Mouse (Mus musculus): ENCODE measurements around the gene Rem1. TPM values are rescaled to one million over a fixed set of nuclear protein-coding genes. Genes with fewer than 3 reads are reported as not detected.

The Rem1 gene
- polyA plus RNA-seq, 1 experiment from 2014 or later, result 13.2 TPM

- no peak overlapping the region for H3K9ac ChIP-seq (ENCODE audit: low read length)
- H3K4me3 ChIP-seq (ENCODE audit: control insufficient read depth in 1 of 2, insufficient read depth in 1 of 2, low read depth in 1 of 2, low read length in 2 of 2), result no peak overlapping the region
- no peaks in the 10 kb centered on the region for H3K27me3 ChIP-seq (ENCODE audit: control insufficient read depth, insufficient read depth, low read length)
- no peaks in the 10 kb centered on the region for H3K36me3 ChIP-seq (ENCODE audit: control insufficient read depth, insufficient read depth, low read length)
- no peaks in the 10 kb centered on the region for H3K9me3 ChIP-seq (ENCODE audit: control insufficient read depth, low read length)
- H3K4me1 ChIP-seq (ENCODE audit: control insufficient read depth in 2 of 2, insufficient read depth in 2 of 2, low read length in 2 of 2), result no peaks in the 10 kb centered on the region
- WGBS, result 75% methylated on average over 6 of the region's 6 CpGs
- H3K4me2 ChIP-seq (ENCODE audit: low read length), result no peak overlapping the region
- no peak for ATAC-seq (ENCODE audit: insufficient number of reproducible peaks, insufficient read depth, low FRiP score, low read depth)
- H3K27ac ChIP-seq (replicated peaks in 1 of 2; ENCODE audit: control insufficient read depth in 1 of 2, insufficient read depth in 1 of 2, low read depth in 2 of 2, low read length in 2 of 2), result no peak overlapping the region
These were observed 26.7 kb upstream of the Rem1 start for GRCm38 (mm10) chr2:152600076-152600475.

DNA sequence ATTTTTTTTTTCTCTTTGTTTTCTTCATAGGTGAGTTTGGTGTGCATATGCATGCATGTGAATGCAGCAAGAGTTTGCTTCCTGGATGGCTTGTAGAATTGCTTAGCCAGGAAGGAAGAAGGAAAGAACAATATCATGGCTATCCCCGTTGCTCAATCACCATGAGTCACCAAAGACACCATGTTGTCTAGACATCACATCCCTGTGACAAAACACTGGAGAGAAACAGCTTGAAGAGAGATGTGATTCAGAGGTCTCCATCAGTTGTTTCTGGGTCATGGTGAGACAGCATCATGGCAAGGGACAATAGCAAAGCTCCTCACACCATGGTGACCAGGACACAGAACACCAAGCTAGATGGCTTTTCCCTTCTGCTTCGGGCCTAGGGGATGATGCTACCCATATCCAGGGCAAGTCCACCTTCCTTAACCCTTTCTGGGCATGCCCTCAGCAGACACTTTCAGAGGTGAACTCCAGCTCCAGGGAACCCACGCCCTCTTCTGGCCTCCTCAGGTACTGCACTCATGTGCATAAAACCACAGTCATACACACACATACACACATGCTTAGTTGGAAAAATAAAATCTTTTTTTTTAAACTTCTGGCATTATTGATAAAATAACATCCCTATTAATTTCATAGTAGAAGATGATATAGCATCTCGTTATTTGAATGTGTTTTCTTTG is 25.3 kb upstream of the Rem1 start:
- Histone ChIP-seq H3K36me3 (ENCODE audit: control insufficient read depth, insufficient read depth, low read length) (no peaks in the 10 kb centered on the region), H3K9me3 (ENCODE audit: control insufficient read depth, low read length) (no peaks in the 10 kb centered on the region), H3K9ac (ENCODE audit: low read length) (no peak overlapping the region), H3K4me3 (ENCODE audit: control insufficient read depth in 1 of 2, insufficient read depth in 1 of 2, low read depth in 1 of 2, low read length in 2 of 2) (no peak overlapping the region), H3K4me2 (ENCODE audit: low read length) (no peak overlapping the region), H3K4me1 (ENCODE audit: control insufficient read depth in 2 of 2, insufficient read depth in 2 of 2, low read length in 2 of 2) (no peaks in the 10 kb centered on the region), H3K27ac (replicated peaks in 1 of 2; ENCODE audit: control insufficient read depth in 1 of 2, insufficient read depth in 1 of 2, low read depth in 2 of 2, low read length in 2 of 2) (no peak overlapping the region), H3K27me3 (ENCODE audit: control insufficient read depth, insufficient read depth, low read length) (no peaks in the 10 kb centered on the region)
- WGBS, result 72% methylated on average over 4 of the region's 4 CpGs
- no peak for ATAC-seq (ENCODE audit: insufficient number of reproducible peaks, insufficient read depth, low FRiP score, low read depth)

DNA sequence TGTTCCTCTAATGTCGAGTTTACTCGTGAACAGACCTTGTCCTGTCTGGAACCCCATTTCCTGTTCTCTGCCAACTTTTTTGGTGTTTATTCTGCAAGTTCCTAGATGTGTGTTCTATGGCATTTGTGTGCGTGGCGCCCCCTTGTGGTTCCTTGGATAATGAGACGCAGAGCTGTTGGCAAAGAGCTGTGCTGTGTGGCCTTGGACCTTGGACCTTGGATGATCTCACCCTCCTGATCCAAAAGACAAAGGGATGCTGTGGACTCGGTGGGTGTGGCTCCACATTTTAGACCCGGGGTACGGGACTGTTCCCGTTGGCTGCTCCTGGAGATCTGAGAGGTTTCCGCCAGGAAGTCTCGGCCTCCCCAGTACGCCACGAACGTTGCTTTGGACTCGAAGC is 22.7 kb upstream of the Rem1 start, which contains the start of gene Defb36:
TSS of gene Defb36 (plus strand) at position 271 of the 400 bp plus-strand sequence.
- H3K27ac ChIP-seq (replicated peaks in 1 of 2; ENCODE audit: control insufficient read depth in 1 of 2, insufficient read depth in 1 of 2, low read depth in 2 of 2, low read length in 2 of 2), result no peak within 1 kb of the TSS
- H3K9ac ChIP-seq (ENCODE audit: low read length), result no peak within 1 kb of the TSS
- 78% methylated on average over 15 of the region's 15 CpGs for WGBS
- no peak for ATAC-seq (ENCODE audit: insufficient number of reproducible peaks, insufficient read depth, low FRiP score, low read depth)
- H3K4me2 ChIP-seq (ENCODE audit: low read length), result no peak within 1 kb of the TSS
- no peaks in the 10 kb centered on the region for H3K9me3 ChIP-seq (ENCODE audit: control insufficient read depth, low read length)
- no peaks in the 10 kb centered on the region for H3K4me1 ChIP-seq (ENCODE audit: control insufficient read depth in 2 of 2, insufficient read depth in 2 of 2, low read length in 2 of 2)
- no peaks in the 10 kb centered on the region for H3K27me3 ChIP-seq (ENCODE audit: control insufficient read depth, insufficient read depth, low read length)
- no peak within 1 kb of the TSS for H3K4me3 ChIP-seq (ENCODE audit: control insufficient read depth in 1 of 2, insufficient read depth in 1 of 2, low read depth in 1 of 2, low read length in 2 of 2)
- H3K36me3 ChIP-seq (ENCODE audit: control insufficient read depth, insufficient read depth, low read length), result no peaks in the 10 kb centered on the region

GRCm38 (mm10) chr2:152607746-152608145 is 19.0 kb upstream of the Rem1 start:
- no peak overlapping the region for H3K4me2 ChIP-seq (ENCODE audit: low read length)
- H3K4me3 ChIP-seq (ENCODE audit: control insufficient read depth in 1 of 2, insufficient read depth in 1 of 2, low read depth in 1 of 2, low read length in 2 of 2), result no peak overlapping the region
- no peaks in the 10 kb centered on the region for H3K27me3 ChIP-seq (ENCODE audit: control insufficient read depth, insufficient read depth, low read length)
- no peak overlapping the region for H3K9ac ChIP-seq (ENCODE audit: low read length)
- H3K9me3 ChIP-seq (ENCODE audit: control insufficient read depth, low read length), result no peaks in the 10 kb centered on the region
- ATAC-seq (ENCODE audit: insufficient number of reproducible peaks, insufficient read depth, low FRiP score, low read depth), result no peak
- 52% methylated on average over 6 of the region's 6 CpGs for WGBS
- no peaks in the 10 kb centered on the region for H3K4me1 ChIP-seq (ENCODE audit: control insufficient read depth in 2 of 2, insufficient read depth in 2 of 2, low read length in 2 of 2)
- no peaks in the 10 kb centered on the region for H3K36me3 ChIP-seq (ENCODE audit: control insufficient read depth, insufficient read depth, low read length)
- no peak overlapping the region for H3K27ac ChIP-seq (replicated peaks in 1 of 2; ENCODE audit: control insufficient read depth in 1 of 2, insufficient read depth in 1 of 2, low read depth in 2 of 2, low read length in 2 of 2)

DNA sequence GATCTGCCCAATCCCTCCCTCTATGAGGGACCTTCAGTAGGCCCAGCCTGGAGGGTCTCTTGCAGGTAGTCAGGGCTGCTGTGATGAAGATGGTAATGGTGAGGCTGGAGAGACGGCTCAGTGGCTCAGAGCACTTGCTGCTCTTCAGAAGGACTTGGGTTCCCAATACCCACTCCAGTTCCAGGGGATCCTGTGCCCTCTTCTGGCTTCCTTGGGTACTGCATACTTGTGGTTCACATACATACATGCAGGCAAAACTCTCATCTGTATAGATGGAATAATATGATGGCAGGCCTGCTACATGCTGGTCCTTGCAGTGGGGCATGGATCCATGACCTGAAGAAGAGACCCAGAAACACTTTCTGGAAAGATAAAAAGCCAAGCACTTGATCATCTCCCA is 18.0 kb upstream of the Rem1 start:
- no peak overlapping the region for H3K4me3 ChIP-seq (ENCODE audit: control insufficient read depth in 1 of 2, insufficient read depth in 1 of 2, low read depth in 1 of 2, low read length in 2 of 2)
- H3K27ac ChIP-seq (replicated peaks in 1 of 2; ENCODE audit: control insufficient read depth in 1 of 2, insufficient read depth in 1 of 2, low read depth in 2 of 2, low read length in 2 of 2), result no peak overlapping the region
- no peak overlapping the region for H3K9ac ChIP-seq (ENCODE audit: low read length)
- no peaks in the 10 kb centered on the region for H3K9me3 ChIP-seq (ENCODE audit: control insufficient read depth, low read length)
- no peaks in the 10 kb centered on the region for H3K4me1 ChIP-seq (ENCODE audit: control insufficient read depth in 2 of 2, insufficient read depth in 2 of 2, low read length in 2 of 2)
- no peak overlapping the region for H3K4me2 ChIP-seq (ENCODE audit: low read length)
- H3K27me3 ChIP-seq (ENCODE audit: control insufficient read depth, insufficient read depth, low read length), result no peaks in the 10 kb centered on the region
- 84% methylated on average over 1 of the region's 1 CpGs for WGBS
- no peak for ATAC-seq (ENCODE audit: insufficient number of reproducible peaks, insufficient read depth, low FRiP score, low read depth)
- H3K36me3 ChIP-seq (ENCODE audit: control insufficient read depth, insufficient read depth, low read length), result no peaks in the 10 kb centered on the region

DNA sequence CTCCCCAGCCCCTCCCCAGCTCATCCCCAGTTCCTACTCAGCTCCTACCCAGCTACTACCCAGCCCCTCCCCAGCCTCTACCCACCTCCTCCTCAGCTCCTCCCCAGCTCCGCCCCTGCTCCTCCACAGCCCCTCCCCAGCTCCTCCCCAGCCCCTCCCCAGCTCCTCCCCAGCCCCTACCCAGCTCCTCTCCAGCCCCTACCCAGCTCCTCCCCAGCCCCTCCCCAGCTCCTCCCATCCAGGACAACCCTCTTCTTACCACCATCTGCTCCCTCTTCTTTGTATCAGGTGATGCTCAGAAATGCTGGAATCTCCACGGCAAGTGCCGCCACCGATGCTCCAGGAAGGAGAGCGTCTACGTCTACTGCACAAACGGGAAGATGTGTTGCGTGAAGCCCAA is 14.6 kb upstream of the Rem1 start:
- H3K27me3 ChIP-seq (ENCODE audit: control insufficient read depth, insufficient read depth, low read length), result no peaks in the 10 kb centered on the region
- no peak overlapping the region for H3K4me3 ChIP-seq (ENCODE audit: control insufficient read depth in 1 of 2, insufficient read depth in 1 of 2, low read depth in 1 of 2, low read length in 2 of 2)
- WGBS, result 35% methylated on average over 8 of the region's 8 CpGs
- no peaks in the 10 kb centered on the region for H3K4me1 ChIP-seq (ENCODE audit: control insufficient read depth in 2 of 2, insufficient read depth in 2 of 2, low read length in 2 of 2)
- H3K9ac ChIP-seq (ENCODE audit: low read length), result no peak overlapping the region
- H3K4me2 ChIP-seq (ENCODE audit: low read length), result no peak overlapping the region
- no peaks in the 10 kb centered on the region for H3K36me3 ChIP-seq (ENCODE audit: control insufficient read depth, insufficient read depth, low read length)
- H3K9me3 ChIP-seq (ENCODE audit: control insufficient read depth, low read length), result no peaks in the 10 kb centered on the region
- no peak overlapping the region for H3K27ac ChIP-seq (replicated peaks in 1 of 2; ENCODE audit: control insufficient read depth in 1 of 2, insufficient read depth in 1 of 2, low read depth in 2 of 2, low read length in 2 of 2)
- no peak for ATAC-seq (ENCODE audit: insufficient number of reproducible peaks, insufficient read depth, low FRiP score, low read depth)

DNA sequence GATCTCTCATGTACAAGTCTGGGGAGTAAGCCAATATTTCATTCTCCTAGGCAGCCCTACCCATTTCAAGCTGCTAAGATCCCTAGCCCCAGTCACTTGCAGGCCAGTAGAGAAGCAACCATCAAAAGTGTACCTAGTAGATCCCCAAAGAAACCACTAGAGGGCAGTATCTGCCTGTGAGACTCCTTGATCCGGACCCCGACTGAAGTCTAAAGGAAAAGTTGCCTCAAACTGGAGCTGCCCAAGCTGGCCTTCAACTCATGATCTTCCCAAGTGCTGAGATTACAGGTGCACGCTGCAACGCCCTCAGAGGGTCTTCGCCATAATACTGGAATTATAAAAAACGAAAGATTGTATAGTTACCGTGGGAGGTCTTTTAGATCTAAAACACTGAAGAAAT is 11.2 kb upstream of the Rem1 start:
- 14% methylated on average over 7 of the region's 7 CpGs for WGBS

DNA sequence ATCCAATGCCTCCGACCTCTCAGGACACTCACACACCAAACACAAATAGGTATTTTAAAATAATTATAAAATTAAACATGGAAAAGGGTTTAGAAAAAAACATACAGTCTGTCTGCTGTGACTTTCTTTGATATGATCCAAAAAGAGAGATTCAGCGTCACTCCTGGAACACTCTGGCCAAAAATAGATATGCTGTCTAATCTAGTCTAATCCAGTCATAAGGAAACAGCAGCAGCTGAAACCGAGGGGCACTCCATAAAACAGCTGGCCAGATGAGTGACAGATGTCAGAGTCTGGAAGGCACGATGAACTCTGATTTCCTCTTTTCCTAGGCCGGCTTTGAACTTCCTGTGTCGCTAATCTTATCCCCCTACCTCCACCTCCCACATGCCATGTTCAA is 10.3 kb upstream of the Rem1 start:
- Histone ChIP-seq H3K4me1 (ENCODE audit: control insufficient read depth in 2 of 2, insufficient read depth in 2 of 2, low read length in 2 of 2) (0 out of 4 replicates have a peak, but pooled peaks cover 0 to 2% of the 10 kb centered on the region in 2 experiments), H3K27ac (replicated peaks in 1 of 2; ENCODE audit: control insufficient read depth in 1 of 2, insufficient read depth in 1 of 2, low read depth in 2 of 2, low read length in 2 of 2) (no peak overlapping the region), H3K4me2 (ENCODE audit: low read length) (no peak overlapping the region), H3K9ac (ENCODE audit: low read length) (no peak overlapping the region), H3K4me3 (ENCODE audit: control insufficient read depth in 1 of 2, insufficient read depth in 1 of 2, low read depth in 1 of 2, low read length in 2 of 2) (no peak overlapping the region), H3K9me3 (ENCODE audit: control insufficient read depth, low read length) (no peaks in the 10 kb centered on the region), H3K36me3 (ENCODE audit: control insufficient read depth, insufficient read depth, low read length) (no peaks in the 10 kb centered on the region), H3K27me3 (ENCODE audit: control insufficient read depth, insufficient read depth, low read length) (no peaks in the 10 kb centered on the region)
- WGBS, result 36% methylated on average over 6 of the region's 6 CpGs
- ATAC-seq (ENCODE audit: insufficient number of reproducible peaks, insufficient read depth, low FRiP score, low read depth), result no peak

More for the DNA sequence above, 11.2 kb upstream of the Rem1 start:
- Histone ChIP-seq H3K4me1 (ENCODE audit: control insufficient read depth in 2 of 2, insufficient read depth in 2 of 2, low read length in 2 of 2) (0 out of 4 replicates have a peak, but pooled peaks cover 0 to under 1% of the 10 kb centered on the region in 2 experiments), H3K27ac (replicated peaks in 1 of 2; ENCODE audit: control insufficient read depth in 1 of 2, insufficient read depth in 1 of 2, low read depth in 2 of 2, low read length in 2 of 2) (no peak overlapping the region), H3K4me3 (ENCODE audit: control insufficient read depth in 1 of 2, insufficient read depth in 1 of 2, low read depth in 1 of 2, low read length in 2 of 2) (no peak overlapping the region), H3K9me3 (ENCODE audit: control insufficient read depth, low read length) (no peaks in the 10 kb centered on the region), H3K36me3 (ENCODE audit: control insufficient read depth, insufficient read depth, low read length) (no peaks in the 10 kb centered on the region), H3K27me3 (ENCODE audit: control insufficient read depth, insufficient read depth, low read length) (no peaks in the 10 kb centered on the region), H3K4me2 (ENCODE audit: low read length) (no peak overlapping the region), H3K9ac (ENCODE audit: low read length) (no peak overlapping the region)
- no peak for ATAC-seq (ENCODE audit: insufficient number of reproducible peaks, insufficient read depth, low FRiP score, low read depth)

Measured in heart, embryonic 14.5 days (tissue).